18 mouse cellular contexts compared by ENCODE assay signal in the genomic region with DNA sequence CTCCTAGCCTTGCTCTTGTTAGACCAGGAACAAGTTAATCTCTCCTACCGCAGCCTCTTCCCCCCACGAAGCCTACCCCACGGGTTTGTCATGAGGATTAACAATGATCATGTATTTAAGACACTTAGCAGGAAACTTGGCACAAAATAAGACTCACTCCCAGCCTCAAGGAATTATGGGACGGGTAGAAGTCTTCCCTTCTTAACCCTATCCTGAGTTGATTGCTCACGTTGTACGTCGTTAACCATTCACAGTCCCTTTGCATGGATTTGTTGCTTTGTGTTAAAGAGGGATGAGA.
DNase-seq lines count a peak whose midpoint lies in the region; ATAC-seq and TF ChIP-seq lines count a peak whose summit lies in the region.
"Had no signal": no experiment of that assay in that cellular context is flagged by ENCODE, and none has a peak within 500 bp of the region (broad histone marks: within the 10 kb centered on the region; RNA-seq: fewer than 3 reads in every experiment).

No protein-coding gene starts in this region.

- no peak for TF ChIP-seq CTCF in kidney, adult 2 months (conservative IDR thresholded peaks at IDR 0.05; ENCODE audit: insufficient read depth, insufficient read length, low read depth, low read length)
- no peak for TF ChIP-seq CTCF in stomach, postnatal 0 days (IDR thresholded peaks at IDR 0.05; ENCODE audit: low read depth)

- H3K27ac ChIP-seq in kidney, adult 2 months (ENCODE audit: insufficient read depth, low read depth, low read length) = 0 out of 2 replicates have a peak overlapping the region, but pooled peaks have one; percentile 12
- no peak overlapping the region for H3K27ac ChIP-seq in kidney, embryonic 16.5 days (ENCODE audit: low read length)
- no peak overlapping the region for H3K27ac ChIP-seq in stomach, embryonic 16.5 days (ENCODE audit: low read length)
- H3K27ac ChIP-seq in stomach, postnatal 0 days (replicated peaks) = no peak overlapping the region
- H3K27ac ChIP-seq in embryonic facial prominence, embryonic 15.5 days (replicated peaks) = peak overlapping the region; percentile 71
- H3K27ac ChIP-seq: hindbrain, embryonic 15.5 days; midbrain, embryonic 15.5 days; neural tube, embryonic 15.5 days had no signal

- no peaks in the 10 kb centered on the region; the same call in 1 of the 2 replicates for H3K36me3 ChIP-seq in kidney, adult 2 months (ENCODE audit: control insufficient read depth, insufficient read depth, low read length)
- H3K36me3 ChIP-seq in kidney, embryonic 16.5 days (ENCODE audit: insufficient read depth, low read length) = no peaks in the 10 kb centered on the region
- no peaks in the 10 kb centered on the region for H3K36me3 ChIP-seq in stomach, embryonic 16.5 days (ENCODE audit: control insufficient read depth, insufficient read depth, low read length)
- H3K36me3 ChIP-seq in stomach, postnatal 0 days (ENCODE audit: control insufficient read depth, insufficient read depth, low read length) = no peaks in the 10 kb centered on the region
- H3K36me3 ChIP-seq in embryonic facial prominence, embryonic 15.5 days = no peaks in the 10 kb centered on the region
- H3K36me3 ChIP-seq: hindbrain, embryonic 15.5 days; midbrain, embryonic 15.5 days; neural tube, embryonic 15.5 days had no signal

- H3K9ac ChIP-seq in kidney, embryonic 16.5 days (replicated peaks; ENCODE audit: low read length) = no peak overlapping the region
- no peak overlapping the region for H3K9ac ChIP-seq in stomach, embryonic 16.5 days (ENCODE audit: low read length)
- no peak overlapping the region for H3K9ac ChIP-seq in stomach, postnatal 0 days (ENCODE audit: low read length)
- H3K9ac ChIP-seq in embryonic facial prominence, embryonic 15.5 days = no peak overlapping the region
- H3K9ac ChIP-seq: hindbrain, embryonic 15.5 days; midbrain, embryonic 15.5 days; neural tube, embryonic 15.5 days had no signal

- TF ChIP-seq EP300 in stomach, postnatal 0 days (optimal IDR thresholded peaks at IDR 0.05) = no peak

- H3K27me3 ChIP-seq in kidney, adult 2 months (replicated peaks; ENCODE audit: control insufficient read depth, insufficient read depth, low read length) = no peaks in the 10 kb centered on the region
- no peaks in the 10 kb centered on the region for H3K27me3 ChIP-seq in kidney, embryonic 16.5 days (ENCODE audit: insufficient read depth, low read length)
- H3K27me3 ChIP-seq in stomach, embryonic 16.5 days (ENCODE audit: control insufficient read depth, insufficient read depth, low read length) = no peaks in the 10 kb centered on the region
- H3K27me3 ChIP-seq in stomach, postnatal 0 days (ENCODE audit: control insufficient read depth, insufficient read depth, low read length) = no peaks in the 10 kb centered on the region
- H3K27me3 ChIP-seq in embryonic facial prominence, embryonic 15.5 days = no peaks in the 10 kb centered on the region
- H3K27me3 ChIP-seq: hindbrain, embryonic 15.5 days had no signal

- H3K9me3 ChIP-seq in kidney, embryonic 16.5 days (ENCODE audit: low read length) = no peaks in the 10 kb centered on the region
- no peaks in the 10 kb centered on the region for H3K9me3 ChIP-seq in stomach, embryonic 16.5 days (replicated peaks; ENCODE audit: control insufficient read depth, low read length)
- H3K9me3 ChIP-seq in stomach, postnatal 0 days (ENCODE audit: control insufficient read depth, low read length) = no peaks in the 10 kb centered on the region
- no peaks in the 10 kb centered on the region for H3K9me3 ChIP-seq in embryonic facial prominence, embryonic 15.5 days (replicated peaks)
- H3K9me3 ChIP-seq: hindbrain, embryonic 15.5 days; midbrain, embryonic 15.5 days; neural tube, embryonic 15.5 days had no signal

- peak; percentile 55 for DNase-seq in kidney, adult 2 months
- DNase-seq in stomach, postnatal 0 days (ENCODE audit: low spot score) = no peak
- DNase-seq in layer of hippocampus, adult 18-20 months (ENCODE audit: low spot score in 2 of 2) = no peak
- DNase-seq: adrenal gland, postnatal 10 days; B cell, adult 2 months; cerebellum, adult 2 months; cerebellum, postnatal 25 days; left cerebral cortex, postnatal 4 days; right cerebral cortex, postnatal 4 days had no signal

- WGBS in kidney, adult 2 months = 34% methylated on average over 7 of the region's 7 CpGs
- WGBS in kidney, embryonic 16.5 days = 44% methylated on average over 7 of the region's 7 CpGs
- WGBS in stomach, embryonic 16.5 days = 44% methylated on average over 7 of the region's 7 CpGs
- 34% methylated on average over 7 of the region's 7 CpGs for WGBS in stomach, postnatal 0 days
- 43% methylated on average over 7 of the region's 7 CpGs for WGBS in embryonic facial prominence, embryonic 15.5 days

- H3K4me3 ChIP-seq in kidney, adult 2 months (ENCODE audit: insufficient read depth, low read depth, low read length) = no peak overlapping the region
- H3K4me3 ChIP-seq in kidney, embryonic 16.5 days (ENCODE audit: low read length) = no peak overlapping the region
- H3K4me3 ChIP-seq in stomach, embryonic 16.5 days (replicated peaks; ENCODE audit: low read length) = no peak overlapping the region
- no peak overlapping the region for H3K4me3 ChIP-seq in stomach, postnatal 0 days (ENCODE audit: low read depth, low read length)
- H3K4me3 ChIP-seq in embryonic facial prominence, embryonic 15.5 days (replicated peaks) = no peak overlapping the region
- H3K4me3 ChIP-seq: hindbrain, embryonic 15.5 days; left cerebral cortex, adult 2 months; midbrain, embryonic 15.5 days; neural tube, embryonic 15.5 days had no signal

- no peak overlapping the region for H3K4me2 ChIP-seq in kidney, embryonic 16.5 days (replicated peaks; ENCODE audit: low read depth, low read length)
- no peak overlapping the region for H3K4me2 ChIP-seq in stomach, embryonic 16.5 days (ENCODE audit: low read depth, low read length)
- H3K4me2 ChIP-seq in stomach, postnatal 0 days (replicated peaks; ENCODE audit: low read depth) = no peak overlapping the region
- H3K4me2 ChIP-seq in embryonic facial prominence, embryonic 15.5 days (replicated peaks) = peak overlapping the region; percentile 21
- H3K4me2 ChIP-seq: heart, embryonic 11.5 days; hindbrain, embryonic 15.5 days; midbrain, embryonic 15.5 days; neural tube, embryonic 15.5 days had no signal

- ATAC-seq in kidney, embryonic 16.5 days (ENCODE audit: low FRiP score, low TSS enrichment) = no peak
- ATAC-seq in stomach, embryonic 16.5 days (ENCODE audit: insufficient read depth, low FRiP score) = peak; percentile 18; the same call in 1 of the 2 replicates
- ATAC-seq in stomach, postnatal 0 days (ENCODE audit: low FRiP score, low TSS enrichment) = no peak
- no peak for ATAC-seq in embryonic facial prominence, embryonic 15.5 days (ENCODE audit: insufficient number of reproducible peaks, low FRiP score, low TSS enrichment, low read depth)
- ATAC-seq in CD4-positive, CD25-positive, alpha-beta regulatory T cell, adult 4 months = no peak
- ATAC-seq: midbrain, embryonic 15.5 days had no signal

- no peak for TF ChIP-seq POLR2A in kidney, adult 2 months (IDR thresholded peaks at IDR 0.05; ENCODE audit: low read depth, low read length)

- peaks cover 13% of the 10 kb centered on the region for H3K4me1 ChIP-seq in kidney, adult 2 months (ENCODE audit: control insufficient read depth, insufficient read depth, low read length)
- H3K4me1 ChIP-seq in kidney, embryonic 16.5 days (ENCODE audit: insufficient read depth, low read length) = peaks cover 15% of the 10 kb centered on the region; the same call in 1 of the 2 replicates
- H3K4me1 ChIP-seq in stomach, embryonic 16.5 days (ENCODE audit: control insufficient read depth, insufficient read depth, low read length) = peaks cover 5% of the 10 kb centered on the region
- H3K4me1 ChIP-seq in stomach, postnatal 0 days (replicated peaks; ENCODE audit: control insufficient read depth, insufficient read depth) = no peaks in the 10 kb centered on the region
- peaks cover 26% of the 10 kb centered on the region for H3K4me1 ChIP-seq in embryonic facial prominence, embryonic 15.5 days

Comparison
In these comparisons a context has a peak if more than half of its experiments do, and no peak if none do; other contexts are left out.
1. H3K27ac ChIP-seq: peak in kidney, adult 2 months (single experiment) and embryonic facial prominence, embryonic 15.5 days (single experiment); none in kidney, embryonic 16.5 days (single experiment), stomach, embryonic 16.5 days (single experiment) and stomach, postnatal 0 days (single experiment).